Mouse (Mus musculus): ENCODE data around the gene Dlg2. TPM values are rescaled to one million over a fixed set of nuclear protein-coding genes. Genes with fewer than 3 reads are reported as not detected.

The Dlg2 gene
- total RNA-seq, 2 experiments from 2014 or later = 266 to 283 TPM

DNA sequence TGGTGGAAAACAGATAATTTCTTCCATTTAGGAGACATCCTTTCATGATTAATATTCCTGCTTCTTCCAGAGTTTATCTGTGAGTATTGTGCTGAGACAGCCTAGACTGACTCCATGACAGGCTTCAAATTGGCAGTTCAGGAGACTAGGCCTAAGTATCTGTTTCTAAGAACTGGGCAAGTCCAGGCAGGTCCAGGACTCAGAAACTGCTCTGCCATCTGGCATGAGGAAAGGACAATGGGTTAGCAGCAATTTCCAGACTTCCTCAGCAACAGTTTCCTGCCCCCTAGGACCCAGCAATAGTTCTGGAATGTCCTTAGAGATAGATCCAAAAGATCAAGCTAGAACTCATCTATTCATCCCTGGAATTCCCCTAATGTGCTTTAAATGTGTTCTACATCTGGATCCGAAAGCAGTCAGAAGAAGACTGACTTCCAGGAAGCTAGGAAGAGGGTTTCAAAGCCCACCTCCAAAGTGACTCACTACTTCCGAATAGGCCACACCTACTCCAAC, 64.4 kb downstream of the Dlg2 start:
- no peak for DNase-seq

DNA sequence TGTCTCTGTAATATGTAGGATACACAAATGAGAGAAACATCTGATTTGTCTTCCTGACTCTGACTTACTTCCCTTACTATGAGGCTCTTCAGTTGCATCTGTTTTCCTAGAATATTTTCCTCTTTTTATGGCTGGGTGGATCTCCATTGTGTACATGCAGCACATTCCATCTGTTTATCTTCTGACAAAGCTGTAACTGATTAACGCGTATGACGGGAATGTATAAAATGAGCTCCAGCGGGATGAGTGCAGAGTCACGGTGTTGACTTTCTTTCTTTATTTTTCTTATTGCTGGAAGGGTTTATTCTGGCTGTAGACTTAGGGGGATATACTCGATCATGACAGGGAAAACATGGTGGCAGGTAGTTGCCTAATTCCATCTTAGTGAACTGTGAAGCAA, 76.9 kb downstream of the Dlg2 start:
- DNase-seq = no peak

DNA sequence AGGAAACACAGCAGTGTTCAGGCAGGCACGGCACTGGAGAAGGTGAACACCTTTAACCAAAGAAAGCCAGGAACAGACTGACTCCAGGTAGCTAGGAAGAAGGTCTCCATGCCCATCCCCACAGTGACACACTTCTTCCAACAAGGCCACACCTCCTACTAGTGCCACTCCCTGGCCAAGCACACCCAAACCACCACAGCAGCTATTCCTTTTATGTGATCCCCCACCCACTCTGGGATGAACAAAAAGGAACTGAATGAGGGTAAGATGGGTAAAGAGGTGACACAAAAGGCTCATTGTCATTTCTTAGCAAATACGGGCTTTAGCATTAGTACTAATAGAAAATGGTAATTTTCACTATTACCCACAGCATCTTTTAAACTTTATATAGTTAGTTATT, 77.9 kb downstream of the Dlg2 start:
- DNase-seq = no peak

DNA sequence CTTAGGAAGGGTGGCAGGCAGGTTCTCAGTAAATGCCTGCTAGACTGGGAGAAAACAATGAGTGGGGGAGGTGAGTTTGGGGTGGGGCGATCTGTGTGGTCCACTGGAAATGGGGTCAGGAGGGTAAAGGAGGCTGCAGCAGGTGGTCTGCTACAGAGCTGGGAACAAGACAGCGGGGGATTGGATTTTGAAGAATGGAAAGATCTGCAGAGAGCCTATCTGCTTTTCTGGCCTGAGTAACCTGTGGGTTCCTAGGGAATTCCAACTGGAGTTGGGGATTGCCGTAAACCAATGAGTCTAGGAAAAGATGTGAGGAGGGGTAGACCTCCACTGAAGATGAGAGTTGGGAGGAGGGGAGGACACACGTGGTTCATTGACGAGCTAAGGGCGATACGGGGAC, 92.7 kb downstream of the Dlg2 start:
- DNase-seq = no peak

DNA sequence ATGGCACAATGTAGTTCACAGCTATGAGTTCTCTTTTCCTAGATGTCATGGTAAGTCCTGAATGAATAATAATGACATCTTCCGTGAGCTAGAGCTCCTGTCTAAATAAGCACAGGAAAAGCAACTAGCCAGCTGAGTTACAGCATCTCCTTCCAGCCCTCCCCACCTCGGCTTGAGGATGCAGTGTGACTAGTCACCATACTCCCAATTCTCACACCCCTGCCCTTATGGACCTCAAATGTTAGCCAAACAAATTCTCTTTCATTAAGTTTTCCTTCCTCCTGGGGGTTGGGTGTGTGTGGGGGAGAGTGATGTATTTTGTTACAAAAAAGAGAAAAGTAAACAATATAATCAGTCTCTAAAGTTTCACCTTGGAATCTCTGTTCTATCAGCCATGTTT, 111.3 kb downstream of the Dlg2 start:
- DNase-seq = no peak

DNA sequence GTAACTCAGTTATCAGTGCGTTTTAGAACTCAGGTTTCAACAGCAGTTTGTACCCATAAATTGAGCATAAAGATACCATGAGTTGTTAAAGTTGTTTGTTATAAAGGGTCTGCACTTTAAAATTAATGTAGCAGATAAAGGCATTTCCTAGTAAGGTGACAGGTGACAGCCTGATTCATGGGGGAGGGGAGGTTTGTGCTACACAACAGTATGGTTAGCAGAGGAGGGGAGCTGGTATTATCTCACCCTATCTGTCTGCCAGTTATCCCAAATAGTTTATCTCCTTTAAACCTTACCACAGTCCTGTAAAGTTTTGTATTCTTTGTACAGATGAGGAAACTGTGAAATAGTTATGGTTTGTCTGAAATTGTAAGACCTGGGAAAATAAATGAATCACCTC, 111.8 kb downstream of the Dlg2 start:
- DNase-seq = no peak

- DNase-seq = no peak
These were observed 133.3 kb downstream of the Dlg2 start for GRCm38 (mm10) chr7:90609764-90610163.

GRCm38 (mm10) chr7:90630546-90630945, 154.1 kb downstream of the Dlg2 start:
- no peak for DNase-seq

- DNase-seq = no peak
These were observed 173.0 kb downstream of the Dlg2 start for GRCm38 (mm10) chr7:90649512-90649911.

DNA sequence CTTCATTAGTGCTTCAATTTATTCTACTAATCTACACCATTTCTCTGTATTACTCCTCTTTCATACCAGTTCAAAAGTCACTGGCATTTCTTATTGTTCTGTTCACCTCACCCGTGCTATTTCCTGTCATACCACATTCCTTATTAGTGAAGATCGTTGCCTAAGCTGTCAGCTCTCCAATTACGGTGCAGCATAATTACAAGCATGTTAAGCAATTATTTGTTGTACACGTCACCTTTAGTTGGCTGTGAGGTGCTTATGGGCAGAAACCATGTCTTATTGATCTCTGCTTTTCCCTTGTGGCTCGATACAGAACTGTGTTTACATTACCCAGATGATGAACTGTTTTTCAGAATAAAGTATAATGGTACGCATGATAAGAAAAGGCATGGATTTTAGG, 174.7 kb downstream of the Dlg2 start:
- no peak for DNase-seq

GRCm38 (mm10) chr7:90651611-90652010, 175.1 kb downstream of the Dlg2 start:
- no peak for DNase-seq

GRCm38 (mm10) chr7:90658593-90658992, 182.1 kb downstream of the Dlg2 start:
- no peak for DNase-seq

- no peak for DNase-seq
These were observed 217.6 kb downstream of the Dlg2 start for GRCm38 (mm10) chr7:90694050-90694449.

DNA sequence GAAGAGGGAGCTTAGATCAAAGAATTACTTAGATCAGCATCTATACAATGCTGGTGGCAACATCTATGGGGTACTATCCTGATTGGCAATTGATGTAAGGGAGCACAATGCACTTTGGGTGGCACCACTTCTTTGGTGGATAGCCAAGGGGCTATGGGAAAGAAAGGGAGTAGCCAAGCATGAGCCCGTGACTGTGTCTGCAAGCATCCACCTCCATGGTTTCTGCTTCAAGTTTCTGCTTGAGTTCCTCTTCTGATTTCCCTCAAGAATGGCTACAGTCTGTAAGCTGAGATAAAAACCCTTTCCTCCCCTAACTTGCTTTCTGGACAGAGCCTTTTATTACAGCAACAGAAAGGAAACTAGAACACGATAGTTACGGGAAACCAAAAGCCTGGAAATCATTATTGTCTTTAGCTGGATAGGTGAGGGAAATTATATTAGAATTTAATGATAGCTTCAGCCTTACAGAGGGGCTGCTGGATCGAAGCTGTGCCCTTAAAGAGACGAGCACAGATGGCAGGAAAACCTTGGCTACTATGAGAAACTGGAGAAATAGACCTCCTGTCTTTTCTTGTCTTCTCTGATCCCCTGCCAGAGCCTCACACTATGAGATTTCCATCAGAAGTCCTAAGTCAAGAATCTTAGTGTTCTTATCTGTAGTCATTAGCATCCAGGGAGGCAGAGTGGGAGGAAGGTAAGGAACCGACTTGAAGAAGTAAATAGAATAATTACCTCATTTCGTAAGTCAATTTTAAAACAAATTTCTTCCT, 219.9 kb downstream of the Dlg2 start:
- no peak for DNase-seq

- DNase-seq = no peak
These were observed 226.8 kb downstream of the Dlg2 start for GRCm38 (mm10) chr7:90703163-90703852.

- no peak for DNase-seq
These were observed 227.5 kb downstream of the Dlg2 start for GRCm38 (mm10) chr7:90703951-90704350.

- DNase-seq = no peak
These were observed 257.6 kb downstream of the Dlg2 start for GRCm38 (mm10) chr7:90734086-90734485.

GRCm38 (mm10) chr7:90736369-90736768, 259.9 kb downstream of the Dlg2 start:
- DNase-seq = no peak

DNA sequence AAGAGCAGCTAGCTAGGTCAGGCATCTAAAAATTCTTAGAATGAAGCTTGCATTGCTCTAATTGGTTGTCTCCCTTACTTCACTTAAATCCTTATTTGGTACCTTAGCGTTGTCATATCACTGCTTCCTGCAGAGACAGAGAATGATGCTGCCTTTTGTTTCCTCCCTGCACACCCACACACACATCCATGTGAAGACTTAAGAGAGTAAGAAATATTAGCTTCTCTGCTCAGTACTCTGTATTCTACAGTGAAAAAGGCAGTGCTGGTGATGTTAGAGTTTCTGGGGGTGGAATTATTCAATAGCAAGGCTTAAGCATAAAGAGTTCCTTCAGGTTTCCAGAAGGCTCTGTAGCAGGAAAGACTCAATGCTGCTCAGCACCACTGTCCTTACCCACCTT, 272.2 kb downstream of the Dlg2 start:
- DNase-seq = no peak

DNA sequence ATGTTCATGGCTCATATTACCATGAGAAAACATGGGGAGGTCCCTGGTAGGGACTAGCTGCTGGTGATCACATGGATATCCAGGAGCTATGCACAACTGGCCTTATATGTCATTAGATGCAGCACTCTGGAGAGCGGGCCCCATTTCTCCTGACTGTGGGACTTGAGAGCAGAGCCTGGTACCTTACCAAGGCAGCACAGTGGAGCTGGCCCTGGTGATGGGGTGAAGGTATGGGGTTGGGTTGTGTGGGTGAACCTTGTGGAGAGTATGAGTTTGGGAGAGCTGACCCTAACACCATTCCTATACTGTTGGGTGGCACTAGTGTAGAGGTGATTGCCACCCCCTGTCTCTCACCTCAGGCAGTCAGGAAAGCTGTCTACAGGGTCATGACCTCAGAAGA, 311.5 kb downstream of the Dlg2 start:
- DNase-seq = no peak

GRCm38 (mm10) chr7:90791522-90791921, 315.1 kb downstream of the Dlg2 start:
- no peak for DNase-seq

DNA sequence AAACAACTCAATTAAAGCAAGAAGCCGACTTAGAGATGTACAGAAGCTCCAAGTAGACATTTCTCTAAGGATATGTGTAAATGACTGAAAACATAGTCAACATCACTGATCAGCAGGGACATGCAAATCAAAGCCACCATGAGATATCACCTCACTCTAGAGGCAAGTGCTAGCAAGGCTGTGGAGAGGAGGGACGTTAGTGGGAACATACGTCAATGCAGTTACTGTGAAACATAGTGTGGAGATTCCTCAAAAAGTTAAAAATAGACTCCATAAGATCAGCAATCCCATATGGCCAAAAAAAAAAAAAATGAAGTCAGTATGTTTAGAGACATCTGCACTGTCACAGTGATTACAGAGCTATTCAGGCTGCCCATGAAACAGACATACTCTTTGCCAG, 349.2 kb downstream of the Dlg2 start:
- DNase-seq = no peak

DNA sequence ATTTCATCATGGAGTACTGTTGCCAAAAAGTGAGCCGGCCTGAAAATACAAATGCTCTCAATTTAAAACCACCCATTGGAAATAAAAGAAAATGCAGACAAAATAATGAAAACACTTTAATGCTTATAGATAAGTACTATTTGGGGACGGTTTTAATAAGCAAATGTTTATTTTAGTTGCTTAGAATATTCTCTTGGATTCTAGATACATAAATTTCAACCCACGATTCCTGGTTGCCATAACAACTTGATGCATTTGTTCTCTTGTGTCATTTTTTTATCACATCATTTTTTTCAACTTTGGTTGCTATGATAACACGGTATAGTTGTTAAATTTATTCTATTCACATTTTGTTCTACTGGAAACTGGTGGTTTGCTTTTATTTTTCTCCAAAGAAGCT, 364.8 kb downstream of the Dlg2 start:
- no peak for DNase-seq
